Mouse (Mus musculus) stomach, embryonic 14.5 days (tissue): Measurements from ENCODE around the gene Cyp2a12. TPM values are rescaled to one million over a fixed set of nuclear protein-coding genes. Genes with fewer than 3 reads are reported as not detected.
"Not testable (repeated sequence)": the region's sequence is repeated elsewhere in the genome, so short reads cannot be mapped to it uniquely, and the experiment has no call there.

Source experiments
- ATAC-seq: fragments of 200-750 bp; cut with Nextera tagmentation; 2 replicates; pipeline ENCODE4 v1.8.0; 2017; ENCODE audit warnings: low read depth, moderate TSS enrichment; ENCODE audit not compliant: insufficient number of reproducible peaks, insufficient read depth, low FRiP score
- H3K27ac ChIP-seq: fragments of 300-500 bp; sonication (generic); 2 replicates; pipeline ENCODE4 v1.5.1; 2014; ENCODE audit warnings: mild to moderate bottlenecking, low read length, moderate library complexity, mixed read lengths
- H3K27me3 ChIP-seq: fragments of 300-500 bp; sonication (generic); 2 replicates; pipeline ENCODE4 v1.6.1; 2014; ENCODE audit warnings: low read length, control low read depth, mixed read lengths; ENCODE audit not compliant: control insufficient read depth, insufficient read depth
- H3K36me3 ChIP-seq: fragments of 300-500 bp; sonication (generic); 2 replicates; pipeline ENCODE4 v1.6.1; 2014; ENCODE audit warnings: mild to moderate bottlenecking, control low read depth, low read length, moderate library complexity, mixed read lengths; ENCODE audit not compliant: control insufficient read depth, insufficient read depth
- H3K4me1 ChIP-seq: fragments of 300-500 bp; sonication (generic); 2 replicates; pipeline ENCODE4 v1.6.1; 2014; ENCODE audit warnings: low read length, control low read depth, mixed read lengths; ENCODE audit not compliant: control insufficient read depth, insufficient read depth
- H3K4me2 ChIP-seq: fragments of 300-500 bp; sonication (generic); replicated peaks from 2 replicates; pipeline ENCODE4 v1.6.1; 2014; ENCODE audit warnings: low read depth, low read length, control low read depth
- H3K4me3 ChIP-seq: fragments of 300-500 bp; sonication (generic); 2 replicates; pipeline ENCODE4 v1.5.1; 2014; ENCODE audit warnings: low read depth, low read length, control low read depth
- H3K9ac ChIP-seq: fragments of 300-500 bp; sonication (generic); replicated peaks from 2 replicates; pipeline ENCODE4 v1.6.1; 2014; ENCODE audit warnings: low read depth, mild to moderate bottlenecking, control low read depth, low read length, moderate library complexity, mixed read lengths
- H3K9me3 ChIP-seq: fragments of 300-500 bp; sonication (generic); 2 replicates; pipeline ENCODE4 v1.6.1; 2016; ENCODE audit warnings: low read depth, low read length, control low read depth; ENCODE audit not compliant: control insufficient read depth
- WGBS: fragments of 180-500 bp; shearing (Covaris S2); extraction: QIAGEN DNeasy Blood & Tissue Kit; methylation state at CpG from one replicate; pipeline ENCODE4 v1.1.7; 2014; 5-methylcytosine and 5-hydroxymethylcytosine counted together
- polyA plus RNA-seq: library from polyadenylated mRNA; unstranded; fragments of >200 nt; fragmentation: Nextera tagmentation; extraction: Ambion mirVana; gene quantifications from 2 replicates; pipeline ENCODE4 v1.2.1, GENCODE M21; 2014

The Cyp2a12 gene
- not detected in 2 replicates for polyA plus RNA-seq

DNA sequence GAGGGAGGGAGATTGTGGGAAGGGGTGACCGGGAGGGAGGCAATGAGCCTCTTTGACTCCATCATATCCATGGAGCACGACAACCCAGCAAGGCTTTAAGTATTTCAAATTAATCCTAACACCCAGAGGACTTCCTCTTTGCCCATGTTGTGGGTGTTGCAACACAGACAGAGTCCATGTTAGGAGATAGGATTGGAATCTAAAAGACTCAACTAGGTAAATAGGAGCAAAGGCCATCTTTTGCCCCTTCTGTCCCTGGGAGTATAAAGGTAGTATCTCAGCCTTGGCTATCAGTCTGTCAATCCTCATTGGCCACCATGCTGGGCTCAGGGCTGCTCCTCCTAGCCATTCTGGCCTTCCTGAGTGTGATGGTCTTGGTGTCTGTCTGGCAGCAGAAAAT lies at the start of gene Cyp2a12:
Cyp2a12 (plus strand) TSS at position 293 of the 400 bp plus-strand sequence.
- 79% methylated on average over 2 of the region's 2 CpGs for WGBS
- no peaks in the 10 kb centered on the region for H3K27me3 ChIP-seq
- no peak for ATAC-seq

GRCm38 (mm10) chr7:26981464-26981863 lies 47.4 kb upstream of the Cyp2a12 start:
- WGBS = 74% methylated on average over 2 of the region's 2 CpGs
- not testable (repeated sequence) for H3K9ac ChIP-seq, H3K36me3 ChIP-seq, H3K4me3 ChIP-seq, H3K4me2 ChIP-seq, H3K27me3 ChIP-seq, H3K27ac ChIP-seq, H3K9me3 ChIP-seq, H3K4me1 ChIP-seq, ATAC-seq

More for the DNA sequence above, at the start of gene Cyp2a12:
- no peak within 1 kb of the TSS for H3K9ac ChIP-seq
- H3K4me3 ChIP-seq = no peak within 1 kb of the TSS
- no peak within 1 kb of the TSS for H3K4me2 ChIP-seq
- H3K27ac ChIP-seq = no peak within 1 kb of the TSS
- no peaks in the 10 kb centered on the region for H3K4me1 ChIP-seq
- no peaks in the 10 kb centered on the region for H3K9me3 ChIP-seq
- no peaks in the 10 kb centered on the region for H3K36me3 ChIP-seq

GRCm38 (mm10) chr7:26981937-26982336 lies 46.9 kb upstream of the Cyp2a12 start:
- H3K4me3 ChIP-seq, H3K9ac ChIP-seq, ATAC-seq, H3K27me3 ChIP-seq, H3K27ac ChIP-seq, H3K4me1 ChIP-seq, H3K36me3 ChIP-seq, H3K4me2 ChIP-seq, H3K9me3 ChIP-seq: not testable (repeated sequence)
- 92% methylated on average over 1 of the region's 1 CpGs for WGBS

DNA sequence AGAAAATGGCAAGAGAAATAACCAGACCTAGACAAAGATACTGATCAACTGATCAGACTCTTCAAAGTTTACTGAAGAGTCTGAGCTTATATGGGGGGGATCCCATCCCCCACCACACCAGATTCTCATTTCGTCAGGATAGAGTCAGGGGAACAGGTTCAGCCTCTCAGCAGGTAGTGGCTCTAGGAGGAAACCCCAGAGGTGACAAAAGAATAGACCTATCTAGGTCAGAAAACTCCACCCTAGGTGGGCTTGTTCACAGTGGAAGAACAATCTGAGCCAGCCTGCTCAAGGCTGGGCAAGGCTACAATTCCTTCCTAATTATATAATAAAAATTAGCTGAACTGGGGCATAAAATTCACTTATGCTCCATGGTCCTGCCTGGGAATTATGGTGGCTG lies 46.3 kb upstream of the Cyp2a12 start:
- Histone ChIP-seq H3K4me1 (no peaks in the 10 kb centered on the region), H3K36me3 (no peaks in the 10 kb centered on the region), H3K9ac (no peak overlapping the region), H3K9me3 (no peaks in the 10 kb centered on the region), H3K4me3 (no peak overlapping the region), H3K27ac (no peak overlapping the region), H3K27me3 (no peaks in the 10 kb centered on the region), H3K4me2 (no peak overlapping the region)
- ATAC-seq = no peak
- 32% methylated on average over 1 of the region's 1 CpGs for WGBS

DNA sequence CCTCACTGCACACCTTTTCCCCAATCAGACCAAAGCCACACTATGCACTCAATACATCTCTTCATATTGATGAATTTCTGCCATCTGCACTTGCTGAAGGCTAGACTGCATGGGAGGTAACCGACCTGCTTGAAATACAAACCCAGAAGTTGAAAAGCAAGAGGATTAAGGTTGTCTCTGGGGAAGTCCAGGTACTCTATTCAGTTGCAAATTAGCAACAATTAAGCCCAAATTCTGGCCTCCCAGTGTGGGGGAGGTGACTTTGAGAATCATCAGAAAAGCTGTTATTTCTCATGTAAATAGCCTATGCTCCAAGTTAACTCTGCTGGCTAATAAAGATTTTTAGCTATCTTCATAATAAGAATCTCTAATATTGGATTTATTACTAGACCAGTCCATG lies 45.7 kb upstream of the Cyp2a12 start:
- not testable (repeated sequence) for H3K9ac ChIP-seq, H3K36me3 ChIP-seq, H3K27me3 ChIP-seq, H3K4me3 ChIP-seq, H3K9me3 ChIP-seq, H3K27ac ChIP-seq, H3K4me1 ChIP-seq, ATAC-seq, H3K4me2 ChIP-seq
- WGBS = 19% methylated on average over 1 of the region's 1 CpGs

- not testable (repeated sequence) for H3K9ac ChIP-seq, H3K27ac ChIP-seq, H3K4me2 ChIP-seq, H3K4me1 ChIP-seq, H3K4me3 ChIP-seq, H3K9me3 ChIP-seq, H3K36me3 ChIP-seq, ATAC-seq, H3K27me3 ChIP-seq
These were observed 2.3 kb upstream of the Cyp2a12 start for GRCm38 (mm10) chr7:27026581-27026980.

DNA sequence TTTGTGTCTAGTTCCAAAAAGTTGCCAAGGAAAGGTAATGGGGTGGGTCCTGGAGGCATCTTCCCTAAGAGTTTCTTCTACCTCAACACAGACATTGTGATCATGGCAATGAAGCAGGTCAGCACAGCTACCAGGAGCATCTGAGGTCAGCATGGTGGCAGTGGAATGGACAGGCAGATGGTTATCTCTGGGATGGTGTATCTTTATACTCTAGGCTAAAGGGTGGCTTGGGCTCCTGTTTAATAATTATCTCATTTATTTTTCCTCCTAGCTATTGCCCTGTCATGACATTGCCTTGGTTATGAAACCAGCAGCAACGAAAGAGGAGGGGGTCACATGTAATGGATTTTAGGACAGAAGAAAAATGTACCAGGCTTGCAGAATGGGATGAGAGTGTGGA lies 20.0 kb downstream of the Cyp2a12 start:
- not testable (repeated sequence) for H3K4me2 ChIP-seq, ATAC-seq
- WGBS = 68% methylated on average over 1 of the region's 1 CpGs

GRCm38 (mm10) chr7:27059333-27059732 lies 30.5 kb downstream of the Cyp2a12 start:
- not testable (repeated sequence) for H3K36me3 ChIP-seq, H3K9me3 ChIP-seq, H3K27me3 ChIP-seq, H3K4me2 ChIP-seq, H3K4me1 ChIP-seq, H3K9ac ChIP-seq, H3K4me3 ChIP-seq, H3K27ac ChIP-seq, ATAC-seq
- WGBS = 86% methylated on average over 2 of the region's 2 CpGs

More for the DNA sequence above, 20.0 kb downstream of the Cyp2a12 start:
- H3K4me1 ChIP-seq, H3K9me3 ChIP-seq, H3K4me3 ChIP-seq, H3K27ac ChIP-seq, H3K27me3 ChIP-seq, H3K9ac ChIP-seq, H3K36me3 ChIP-seq: not testable (repeated sequence)

DNA sequence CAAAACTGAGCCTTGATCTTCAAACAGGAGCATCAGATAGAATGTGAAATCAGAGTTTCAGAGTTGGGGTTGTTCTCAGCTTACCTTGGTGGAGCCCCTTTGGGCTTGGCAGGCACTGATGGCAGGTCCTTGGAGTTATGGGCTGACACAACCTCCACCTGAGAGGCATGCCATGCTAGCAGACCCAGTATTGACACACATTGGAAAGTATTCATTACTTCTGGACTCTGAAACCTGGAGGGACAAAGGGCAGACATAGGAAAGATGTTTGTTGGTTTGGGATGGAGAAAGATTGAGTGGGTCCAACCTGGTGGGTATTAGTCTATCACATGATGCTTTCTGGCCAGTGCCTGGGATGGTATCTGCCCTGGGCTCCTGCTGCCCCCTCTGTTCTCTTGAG lies 31.0 kb downstream of the Cyp2a12 start:
- H3K27ac ChIP-seq, H3K9me3 ChIP-seq, H3K4me1 ChIP-seq, ATAC-seq, H3K4me2 ChIP-seq, H3K9ac ChIP-seq, H3K4me3 ChIP-seq, H3K36me3 ChIP-seq, H3K27me3 ChIP-seq: not testable (repeated sequence)
